Mouse (Mus musculus): Measurements from ENCODE around the gene Sstr3.

Sstr3 gene

DNA sequence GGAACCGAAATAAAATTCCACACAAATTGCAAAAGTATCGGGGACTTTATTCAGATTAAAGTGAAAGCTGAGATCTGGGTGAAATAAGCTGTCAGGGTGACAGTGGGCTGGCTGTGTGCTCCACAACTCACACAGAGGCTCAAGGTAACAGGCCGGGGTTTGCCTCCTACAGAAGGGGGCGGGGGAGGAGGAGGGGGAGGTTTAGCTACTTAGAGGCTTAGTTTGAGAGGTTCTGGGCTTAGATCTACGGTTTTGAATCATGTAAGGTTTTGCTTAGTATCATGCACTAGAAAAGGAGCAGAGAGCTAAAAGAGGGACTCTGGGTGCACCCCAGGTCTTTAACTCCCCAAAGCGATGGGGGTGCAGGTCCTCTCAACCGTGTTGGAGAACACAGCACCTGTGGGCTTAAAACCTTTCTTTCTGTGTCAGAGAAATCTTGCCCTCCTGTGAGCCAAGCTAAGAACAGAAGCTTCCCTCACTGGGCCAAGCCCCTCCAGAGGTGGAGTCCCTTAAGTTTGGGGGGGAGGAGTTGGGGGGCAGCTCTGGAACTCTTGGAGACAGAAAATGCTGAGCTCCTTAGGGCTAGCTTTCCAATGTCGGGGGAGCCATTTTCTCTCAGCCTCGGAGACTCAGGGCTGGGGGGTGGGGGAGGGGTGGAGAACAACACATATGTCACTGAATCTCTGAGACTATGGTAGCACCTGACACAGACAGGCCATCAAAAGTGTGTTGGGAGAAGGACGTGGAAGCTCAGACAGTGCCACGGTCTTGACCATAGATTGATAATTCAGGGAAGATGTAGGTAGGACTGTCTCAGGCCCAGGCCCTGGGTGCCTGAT, 14.9 kb upstream of the Sstr3 start:
- no peak for DNase-seq

DNA sequence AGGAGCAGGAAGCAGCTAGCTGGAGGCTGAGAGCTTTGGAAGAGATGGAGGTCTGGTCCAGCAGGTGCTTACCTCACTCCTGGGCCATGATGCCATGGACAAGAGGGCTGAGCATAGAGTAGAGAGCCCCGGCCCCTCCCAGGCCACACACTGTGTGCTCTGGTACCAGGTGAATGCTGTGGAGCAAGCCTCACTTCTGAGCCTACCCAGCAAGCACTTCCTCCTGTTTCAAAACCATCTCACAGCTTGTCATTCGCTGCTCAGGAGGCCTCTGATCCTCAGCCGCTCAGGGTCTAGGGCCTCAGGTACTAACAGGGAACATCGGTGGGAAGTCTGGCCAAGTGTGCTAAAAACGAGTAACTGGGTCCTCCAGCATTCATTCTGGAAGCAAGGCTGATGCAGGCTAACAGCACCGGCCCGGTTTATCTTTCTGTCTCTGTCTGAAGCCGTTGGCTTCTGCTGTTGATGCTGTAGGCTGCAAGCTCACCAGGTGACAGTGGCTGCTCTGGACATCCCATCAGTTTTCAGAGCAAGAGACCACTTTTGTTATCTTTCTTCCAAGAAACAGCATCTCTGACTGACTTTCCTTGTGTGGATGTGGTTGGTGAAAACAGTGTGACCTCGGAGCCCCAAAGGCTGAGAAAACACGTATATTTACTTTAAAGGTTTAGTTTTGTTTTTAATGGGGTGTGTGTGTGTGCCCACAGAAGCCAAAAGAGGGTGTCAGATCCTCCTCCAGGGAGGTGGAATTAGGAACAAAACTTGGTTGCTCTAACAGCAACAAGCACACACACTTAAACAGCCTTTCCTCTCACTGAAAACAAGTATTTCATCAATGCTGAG, 13.4 kb upstream of the Sstr3 start:
- no peak for DNase-seq

DNA sequence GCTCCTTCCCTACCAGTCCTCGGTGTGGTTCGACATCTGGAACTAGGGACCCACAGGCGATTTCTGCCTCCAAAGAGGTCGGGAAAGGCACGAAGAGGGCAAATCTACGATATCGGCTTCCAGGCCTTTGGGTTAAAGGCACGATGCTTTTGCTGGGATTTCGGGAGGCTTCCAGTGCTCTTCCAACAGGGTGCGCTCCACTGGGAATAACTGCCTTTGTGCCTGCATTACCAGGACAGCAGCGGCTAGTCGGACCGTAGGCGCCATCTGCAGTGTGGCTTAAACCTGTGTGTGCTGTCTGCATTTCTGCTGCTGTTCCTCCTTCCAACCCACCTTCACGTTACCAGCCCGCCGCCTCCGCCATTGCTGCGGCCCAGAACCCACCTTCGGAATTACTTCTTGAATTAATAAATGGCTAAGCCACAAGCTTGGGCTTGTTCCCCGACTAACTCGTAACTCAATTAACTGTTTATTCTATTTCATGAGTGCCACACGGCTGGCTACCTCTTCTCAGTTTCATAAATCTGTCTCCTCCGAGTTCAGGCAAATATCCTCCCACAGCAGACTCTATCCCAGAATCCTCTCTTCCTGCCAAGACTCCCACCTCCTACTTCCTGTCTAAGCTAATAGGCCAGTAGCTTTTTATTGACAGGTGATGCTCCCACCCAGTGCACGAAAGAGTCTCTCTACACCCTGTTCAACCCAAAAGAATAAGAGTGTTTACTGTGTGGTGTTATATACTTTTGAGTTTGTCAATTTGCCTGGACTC, 10.2 kb upstream of the Sstr3 start:
- DNase-seq, result no peak

- DNase-seq, result no peak
Observed at GRCm38 (mm10) chr15:78549189-78549734, 4.8 kb upstream of the Sstr3 start.

DNA sequence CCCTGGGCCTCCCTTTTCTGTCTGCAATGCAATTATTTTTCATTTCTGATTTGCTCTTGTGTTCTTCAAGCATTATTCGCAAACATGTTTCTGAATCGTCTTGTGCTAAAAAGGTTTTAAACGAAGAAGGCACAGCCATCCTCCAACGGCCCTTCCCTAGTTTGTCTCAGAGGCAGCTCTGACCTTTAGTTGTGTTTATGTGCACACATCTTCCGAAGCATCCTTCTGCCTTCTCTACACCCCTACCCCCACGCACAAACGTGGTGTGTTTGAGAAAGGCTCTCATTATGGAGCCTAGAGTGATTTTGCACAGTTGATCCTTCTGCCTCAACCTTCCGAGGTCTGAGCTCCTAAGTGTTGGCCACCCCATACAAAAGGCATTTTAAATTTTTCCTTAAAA, 4.2 kb upstream of the Sstr3 start:
- no peak for DNase-seq

- peak in 1 of 2 experiments; percentile 21 for DNase-seq
Observed at GRCm38 (mm10) chr15:78548336-78548665, 3.8 kb upstream of the Sstr3 start.

- peak; percentile 85 to 89 for DNase-seq
Observed at GRCm38 (mm10) chr15:78547415-78548335, 3.2 kb upstream of the Sstr3 start.

DNA sequence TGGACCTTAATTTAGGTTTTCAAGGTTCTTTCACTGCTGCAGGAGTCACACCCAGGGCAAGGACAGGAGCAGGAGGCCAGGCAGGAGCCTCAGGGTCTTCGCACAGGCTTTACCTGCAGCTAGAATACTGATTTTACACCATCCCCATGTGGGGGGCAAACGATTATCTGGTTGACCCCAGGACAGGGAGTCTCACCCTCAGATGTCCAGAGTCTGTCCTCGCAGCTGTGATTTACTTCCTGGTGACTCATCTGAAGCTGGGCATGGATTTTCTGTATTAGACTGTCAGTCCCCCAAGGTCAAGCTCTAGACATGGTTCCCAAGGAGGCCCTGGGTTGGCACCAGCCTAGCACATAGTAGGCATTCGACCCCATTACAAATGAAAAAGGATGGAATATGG, 1.6 kb upstream of the Sstr3 start:
- no peak for DNase-seq

DNA sequence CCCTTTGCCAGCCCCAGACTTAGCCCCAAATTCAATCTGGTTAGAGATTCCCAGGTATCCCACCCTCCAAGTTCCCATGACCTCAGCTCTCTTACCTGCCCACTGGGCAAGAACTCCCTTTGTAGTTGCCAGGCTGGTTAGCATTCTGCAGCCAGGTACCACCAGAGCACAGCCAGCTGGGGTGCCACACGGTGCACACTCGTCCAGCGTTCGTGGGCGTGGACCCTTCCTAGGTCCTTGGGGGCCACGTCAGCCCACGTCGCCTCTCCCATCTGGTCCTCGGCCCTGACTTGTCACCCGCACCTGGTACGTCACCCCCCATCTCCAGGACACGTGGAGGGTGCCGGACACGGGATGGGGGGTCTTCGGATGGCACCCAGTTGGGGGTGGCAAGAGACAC, 444 bp downstream of the Sstr3 start:
- DNase-seq, result no peak

DNA sequence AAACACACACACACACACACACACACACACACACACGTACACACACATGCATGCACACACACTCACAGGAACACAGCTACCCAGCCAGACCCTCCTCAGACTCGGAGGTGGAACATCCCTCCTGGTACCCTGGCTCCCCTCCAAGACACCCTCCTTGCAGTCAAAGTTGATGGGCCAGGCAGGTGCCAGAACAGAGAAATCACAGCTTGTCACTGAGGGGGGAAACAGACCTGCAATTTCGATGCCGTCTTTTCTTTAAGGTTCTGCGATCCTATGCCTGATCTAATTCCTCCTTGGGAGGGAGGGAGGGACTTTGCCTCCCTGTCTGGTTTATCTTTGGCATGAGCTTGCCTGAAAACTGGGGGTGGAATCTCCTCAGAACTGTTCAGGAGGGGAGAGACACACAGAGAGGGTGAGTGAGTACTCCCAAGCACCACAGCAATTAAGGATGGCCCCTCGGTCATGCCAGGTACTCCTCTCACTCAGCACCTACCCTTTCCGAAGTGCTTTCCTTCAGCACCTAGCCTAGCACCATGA, 1.6 kb downstream of the Sstr3 start:
- no peak for DNase-seq

GRCm38 (mm10) chr15:78542098-78542766, 2.3 kb downstream of the Sstr3 start:
- DNase-seq, result peak in 1 of 2 experiments; percentile 39

DNA sequence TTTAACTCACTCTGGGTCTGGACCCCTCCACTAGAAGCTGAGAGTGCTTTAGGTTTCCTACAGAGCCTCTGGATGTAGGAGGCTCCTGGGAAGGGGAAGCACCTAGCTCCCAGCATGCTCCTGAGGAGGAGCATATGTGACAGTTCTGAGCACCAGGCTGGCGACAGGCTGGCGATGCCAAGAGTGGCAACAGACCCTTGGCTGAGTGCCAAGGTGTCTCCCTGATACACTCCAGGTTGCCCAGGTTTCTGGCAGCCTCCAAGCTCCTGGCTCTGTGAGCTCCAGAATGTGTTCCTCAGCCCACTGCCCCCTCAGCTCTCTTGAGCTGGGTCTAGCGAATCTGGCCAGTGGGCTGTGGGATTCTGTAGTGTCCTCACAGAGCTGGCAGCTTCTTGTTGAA, 2.9 kb downstream of the Sstr3 start:
- peak in 1 of 2 experiments; percentile 42 for DNase-seq

GRCm38 (mm10) chr15:78541036-78541435, 3.4 kb downstream of the Sstr3 start:
- DNase-seq, result no peak

DNA sequence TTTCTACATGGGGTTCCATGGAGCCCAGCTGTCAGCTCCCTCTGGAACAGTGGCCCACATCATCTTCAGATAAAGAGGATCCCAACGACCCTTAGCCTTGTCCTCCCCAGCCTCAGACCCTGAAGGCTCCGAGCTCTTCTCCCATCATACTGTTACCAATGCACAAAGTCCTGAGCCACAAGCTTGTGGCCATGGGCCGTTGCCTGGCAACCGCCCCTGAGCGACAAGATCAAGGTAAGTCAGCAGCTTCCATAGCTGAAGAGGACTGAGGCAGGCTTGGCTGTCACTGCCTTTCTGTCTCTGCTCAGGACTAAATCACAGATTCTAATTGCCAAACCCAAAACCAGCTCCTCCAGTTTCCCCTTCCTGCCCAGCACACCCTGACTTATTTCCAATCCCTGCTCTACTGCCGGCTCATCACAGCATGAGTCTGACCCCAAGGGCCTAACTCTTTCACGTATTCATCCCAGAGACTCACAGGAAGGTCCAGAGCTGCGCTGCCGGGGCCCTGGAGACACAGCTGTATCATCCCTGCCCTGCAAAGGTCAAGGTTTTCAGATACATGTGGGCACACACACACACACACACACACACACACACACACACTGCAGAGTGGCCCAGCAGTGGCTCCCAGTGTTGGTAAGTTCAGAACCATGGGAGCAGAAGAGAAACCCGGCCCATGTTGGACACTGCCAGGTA, 8.6 kb downstream of the Sstr3 start:
- DNase-seq, result no peak

- DNase-seq, result no peak
Observed at GRCm38 (mm10) chr15:78533346-78533835, 11.1 kb downstream of the Sstr3 start.

- DNase-seq, result peak; percentile 77 to 83
Observed at GRCm38 (mm10) chr15:78532566-78533345, 11.7 kb downstream of the Sstr3 start.

DNA sequence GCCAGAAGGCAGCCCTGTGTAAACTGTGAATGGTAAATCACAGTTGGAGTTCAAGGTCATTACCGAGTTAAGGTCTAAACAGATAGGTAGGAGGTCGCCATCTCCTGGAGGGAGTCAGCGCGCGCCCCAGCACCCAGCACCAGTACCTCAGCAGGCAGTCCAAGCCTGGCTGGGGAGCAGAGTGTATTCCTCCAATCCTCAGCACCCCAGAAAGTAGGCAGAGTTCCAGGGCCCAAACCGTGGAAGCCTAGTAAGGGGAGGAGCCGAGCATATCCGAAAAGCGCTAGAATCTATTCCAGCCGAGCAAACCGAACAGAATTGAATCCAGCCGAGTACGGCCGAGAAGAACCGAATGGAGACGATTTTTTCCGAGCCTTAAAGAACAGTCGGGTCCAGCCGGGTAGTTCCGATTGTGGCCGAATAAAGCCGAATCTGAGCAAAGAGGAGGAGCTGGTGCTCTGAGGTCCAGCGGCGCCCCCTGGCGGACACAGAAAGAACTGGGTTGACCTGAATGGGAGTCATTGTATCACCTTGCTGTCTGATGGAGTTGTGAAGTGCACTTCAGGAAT, 12.5 kb downstream of the Sstr3 start:
- DNase-seq, result peak; percentile 96 to 98

DNA sequence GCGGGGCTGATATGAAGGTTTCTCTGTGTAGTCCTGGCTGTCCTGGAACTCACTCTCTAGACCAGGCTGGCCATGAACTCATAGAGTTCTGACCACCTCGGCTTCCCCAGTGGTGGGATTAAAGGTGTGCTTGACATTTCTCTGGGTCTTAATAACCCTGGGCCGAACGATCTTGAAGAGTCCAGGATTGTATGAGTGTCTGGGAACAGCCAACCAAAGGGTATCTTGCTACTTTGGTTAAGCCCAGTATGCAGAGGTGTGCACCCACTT, 13.1 kb downstream of the Sstr3 start:
- DNase-seq, result no peak
